8 mouse cellular contexts compared by ENCODE assay signal in genomic region chr5:147357536-147357935, GRCm38 (mm10). TPM values are rescaled to one million over a fixed set of nuclear protein-coding genes. Genes with fewer than 3 reads are reported as not detected.
DNase-seq lines count a peak whose midpoint lies in the region; ATAC-seq and TF ChIP-seq lines count a peak whose summit lies in the region.

No protein-coding gene starts in this region.

- no peaks in the 10 kb centered on the region for H3K27me3 ChIP-seq in cerebellum, adult 2 months (ENCODE audit: control insufficient read depth, insufficient read depth, low read length)
- H3K27me3 ChIP-seq in lung, postnatal 0 days (replicated peaks; ENCODE audit: insufficient read depth, low read length) = no peaks in the 10 kb centered on the region

- no peaks in the 10 kb centered on the region for H3K9me3 ChIP-seq in lung, postnatal 0 days (ENCODE audit: low read length)

- no peaks in the 10 kb centered on the region for H3K36me3 ChIP-seq in lung, postnatal 0 days (ENCODE audit: insufficient read depth, low read length)

- TF ChIP-seq EP300 in lung, postnatal 0 days (IDR thresholded peaks at IDR 0.05) = no peak

- H3K4me1 ChIP-seq in cerebellum, adult 2 months (ENCODE audit: control insufficient read depth, insufficient read depth, low read length) = no peaks in the 10 kb centered on the region
- no peaks in the 10 kb centered on the region for H3K4me1 ChIP-seq in lung, postnatal 0 days (ENCODE audit: insufficient read depth, low read depth, low read length)

- H3K4me3 ChIP-seq in cerebellum, adult 2 months (replicated peaks; ENCODE audit: insufficient read depth, low read depth, low read length) = no peak overlapping the region
- no peak overlapping the region for H3K4me3 ChIP-seq in lung, postnatal 0 days (ENCODE audit: low read depth, low read length)

- DNase-seq in cerebellum, adult 2 months = peak in 1 of 2 experiments; percentile 15
- no peak for DNase-seq in cerebellum, adult 9-11 months
- no peak for DNase-seq in lung, postnatal 0 days (ENCODE audit: low spot score)
- DNase-seq in lung, adult 18-20 months = no peak
- peak; percentile 48 for DNase-seq in c-Kit-positive CD71-positive TER-119-positive erythroid progenitor cells, embryonic 14.5 days (ENCODE audit: low spot score)
- peak; percentile 78 for DNase-seq in naive thymus-derived CD4-positive, alpha-beta T cell, adult 2 months (ENCODE audit: low read depth)
- no peak for DNase-seq in frontal cortex, postnatal 10 days (ENCODE audit: low spot score in 2 of 2)
- no peak for DNase-seq in ovary, adult 18-20 months (ENCODE audit: low spot score)

- no peak overlapping the region for H3K27ac ChIP-seq in cerebellum, adult 2 months (ENCODE audit: insufficient read depth, low read length)
- H3K27ac ChIP-seq in lung, postnatal 0 days (ENCODE audit: low read length) = no peak overlapping the region

- H3K4me2 ChIP-seq in lung, postnatal 0 days (replicated peaks; ENCODE audit: low read depth, low read length) = no peak overlapping the region

- no peak for TF ChIP-seq POLR2A in cerebellum, adult 2 months (IDR thresholded peaks at IDR 0.05; ENCODE audit: borderline replicate concordance, insufficient read depth, low read length)

- WGBS in cerebellum, adult 2 months = 43% methylated on average over 3 of the region's 3 CpGs
- WGBS in lung, postnatal 0 days = 46% methylated on average over 3 of the region's 3 CpGs

- peak; percentile 59 for TF ChIP-seq CTCF in cerebellum, adult 2 months (IDR thresholded peaks at IDR 0.05; ENCODE audit: borderline replicate concordance, insufficient read depth, low read depth, low read length)
- TF ChIP-seq CTCF in lung, postnatal 0 days (IDR thresholded peaks at IDR 0.05) = peak; percentile 62

- H3K9ac ChIP-seq in lung, postnatal 0 days (replicated peaks; ENCODE audit: low read depth) = no peak overlapping the region

- ATAC-seq in lung, postnatal 0 days = no peak

RNA-seq across cellular contexts. Expression of gene Urad, which starts 35.3 kb away (rescaled TPM):
- not detected in 2 replicates for polyA plus RNA-seq in cerebellum, adult 2 months (2012; rRNA removed)
- polyA plus RNA-seq in lung, postnatal 0 days (2015; fragmentation: Nextera tagmentation; extraction: Ambion mirVana) = not detected in 2 replicates

RNA-seq across cellular contexts. Expression of gene Flt3, which starts 42.8 kb away (rescaled TPM):
- 24.8 and 25.3 TPM in 2 replicates for polyA plus RNA-seq in cerebellum, adult 2 months (2012; rRNA removed)
- polyA plus RNA-seq in lung, postnatal 0 days (2015; fragmentation: Nextera tagmentation; extraction: Ambion mirVana) = 0.24 and 0.31 TPM in 2 replicates

RNA-seq across cellular contexts. Expression of gene Cdx2, which starts 50.5 kb away (rescaled TPM):
- polyA plus RNA-seq in cerebellum, adult 2 months (2012; rRNA removed) = not detected in 2 replicates
- polyA plus RNA-seq in lung, postnatal 0 days (2015; fragmentation: Nextera tagmentation; extraction: Ambion mirVana) = not detected in 2 replicates

Comparison
In these comparisons a context has a peak if more than half of its experiments do, and no peak if none do; other contexts are left out.
1. DNase-seq: peak in c-Kit-positive CD71-positive TER-119-positive erythroid progenitor cells, embryonic 14.5 days (single experiment) and naive thymus-derived CD4-positive, alpha-beta T cell, adult 2 months (single experiment); none in cerebellum, adult 9-11 months (single experiment), lung, postnatal 0 days (single experiment), lung, adult 18-20 months (0 of 2), frontal cortex, postnatal 10 days (0 of 2) and ovary, adult 18-20 months (single experiment).
2. RNA of gene Flt3, which starts 42.8 kb away (polyA plus RNA-seq): 24.8 to 25.3 TPM in cerebellum, adult 2 months; 0.24 to 0.31 TPM in lung, postnatal 0 days; every median in the first group is over 10 times any median in the second.